Mouse (Mus musculus): ENCODE results near the gene Olfr1151. TPM values are rescaled to one million over a fixed set of nuclear protein-coding genes. Genes with fewer than 3 reads are reported as not detected.

The Olfr1151 gene
- not detected in 2 replicates for polyA plus RNA-seq (2015; fragmentation: Nextera tagmentation; extraction: Ambion mirVana)

DNA sequence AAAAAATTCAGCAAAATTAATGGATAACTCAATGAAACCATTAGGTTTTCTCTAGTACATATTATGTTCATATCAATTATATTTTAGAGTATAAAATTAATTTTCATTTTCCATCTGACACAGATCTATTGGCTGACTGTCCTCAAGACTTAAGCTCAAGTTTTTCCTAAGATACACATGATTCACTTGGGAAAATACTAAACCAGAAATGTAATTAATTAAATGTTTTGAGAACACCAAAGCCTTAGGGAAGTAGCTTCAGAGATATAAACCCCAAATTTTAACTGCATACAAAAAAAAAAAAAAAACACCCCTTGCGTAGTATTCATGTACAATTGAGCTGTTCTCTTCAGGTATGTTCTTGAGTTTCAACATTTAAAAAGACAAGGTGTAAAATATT lies at the start of gene Olfr1151:
Olfr1151 (plus strand) TSS at position 301 of the 400 bp plus-strand sequence.
- H3K4me3 ChIP-seq (ENCODE audit: low read length) = no peak within 1 kb of the TSS
- no peak within 1 kb of the TSS for H3K9ac ChIP-seq (ENCODE audit: low read depth, low read length)
- no peaks in the 10 kb centered on the region for H3K27me3 ChIP-seq (replicated peaks; ENCODE audit: control insufficient read depth, insufficient read depth, low read length)
- H3K27ac ChIP-seq (ENCODE audit: low read depth, low read length) = no peak within 1 kb of the TSS
- no peak for ATAC-seq
- H3K9me3 ChIP-seq (ENCODE audit: control insufficient read depth, low read length) = no peaks in the 10 kb centered on the region
- no peaks in the 10 kb centered on the region for H3K36me3 ChIP-seq (ENCODE audit: control insufficient read depth, insufficient read depth, low read length)
- no peak within 1 kb of the TSS for H3K4me2 ChIP-seq (ENCODE audit: low read length)
- 76% methylated on average over 1 of the region's 1 CpGs for WGBS
- no peaks in the 10 kb centered on the region for H3K4me1 ChIP-seq (ENCODE audit: control insufficient read depth, insufficient read depth, low read depth, low read length)

DNA sequence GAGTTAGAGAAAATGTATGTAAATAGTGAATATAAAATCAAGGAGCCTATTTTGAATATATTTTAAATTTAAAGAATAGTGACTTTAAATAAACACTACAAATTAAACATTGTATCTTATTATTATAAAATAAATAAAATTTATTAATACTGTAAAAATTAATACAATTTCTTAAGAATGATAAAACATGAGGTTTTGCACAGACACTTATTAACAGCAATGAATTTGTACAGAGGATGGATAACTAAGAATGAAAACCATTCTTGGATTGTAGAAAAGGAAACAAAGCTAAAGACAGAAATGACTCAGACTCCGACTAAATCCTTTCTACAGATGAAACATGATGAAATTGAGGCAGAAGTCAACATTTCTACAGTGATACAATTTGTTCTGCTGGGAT lies 46.1 kb upstream of the Olfr1151 start, which contains the start of gene Olfr1145:
Olfr1145 (plus strand) TSS at position 301 of the 400 bp plus-strand sequence.
- no peak for ATAC-seq
- WGBS = 80% methylated on average over 1 of the region's 1 CpGs

GRCm38 (mm10) chr2:87830233-87830632 lies 25.4 kb upstream of the Olfr1151 start, which contains the start of gene Olfr1148:
Olfr1148 (plus strand) TSS chr2:87830533.
- WGBS = 95% methylated on average over 1 of the region's 1 CpGs
- no peak within 1 kb of the TSS for H3K27ac ChIP-seq (ENCODE audit: low read depth, low read length)
- no peaks in the 10 kb centered on the region for H3K36me3 ChIP-seq (ENCODE audit: control insufficient read depth, insufficient read depth, low read length)
- H3K27me3 ChIP-seq (replicated peaks; ENCODE audit: control insufficient read depth, insufficient read depth, low read length) = no peaks in the 10 kb centered on the region
- H3K9ac ChIP-seq (ENCODE audit: low read depth, low read length) = no peak within 1 kb of the TSS
- no peaks in the 10 kb centered on the region for H3K9me3 ChIP-seq (ENCODE audit: control insufficient read depth, low read length)
- ATAC-seq = no peak
- H3K4me1 ChIP-seq (ENCODE audit: control insufficient read depth, insufficient read depth, low read depth, low read length) = no peaks in the 10 kb centered on the region
- no peak within 1 kb of the TSS for H3K4me3 ChIP-seq (ENCODE audit: low read length)
- no peak within 1 kb of the TSS for H3K4me2 ChIP-seq (ENCODE audit: low read length)

More for the DNA sequence above, 46.1 kb upstream of the Olfr1151 start, which contains the start of gene Olfr1145:
- Histone ChIP-seq H3K36me3 (ENCODE audit: control insufficient read depth, insufficient read depth, low read length) (no peaks in the 10 kb centered on the region), H3K9me3 (ENCODE audit: control insufficient read depth, low read length) (no peaks in the 10 kb centered on the region), H3K4me1 (ENCODE audit: control insufficient read depth, insufficient read depth, low read depth, low read length) (no peaks in the 10 kb centered on the region), H3K4me3 (ENCODE audit: low read length) (no peak within 1 kb of the TSS), H3K27me3 (replicated peaks; ENCODE audit: control insufficient read depth, insufficient read depth, low read length) (no peaks in the 10 kb centered on the region), H3K4me2 (ENCODE audit: low read length) (no peak within 1 kb of the TSS), H3K27ac (ENCODE audit: low read depth, low read length) (no peak within 1 kb of the TSS), H3K9ac (ENCODE audit: low read depth, low read length) (no peak within 1 kb of the TSS)

- Histone ChIP-seq H3K4me3 (ENCODE audit: low read length) (no peak within 1 kb of the TSS), H3K4me1 (ENCODE audit: control insufficient read depth, insufficient read depth, low read depth, low read length) (no peaks in the 10 kb centered on the region), H3K36me3 (ENCODE audit: control insufficient read depth, insufficient read depth, low read length) (no peaks in the 10 kb centered on the region), H3K9ac (ENCODE audit: low read depth, low read length) (no peak within 1 kb of the TSS), H3K27me3 (replicated peaks; ENCODE audit: control insufficient read depth, insufficient read depth, low read length) (no peaks in the 10 kb centered on the region), H3K27ac (ENCODE audit: low read depth, low read length) (no peak within 1 kb of the TSS), H3K9me3 (ENCODE audit: control insufficient read depth, low read length) (no peaks in the 10 kb centered on the region), H3K4me2 (ENCODE audit: low read length) (no peak within 1 kb of the TSS)
- ATAC-seq = no peak
- WGBS = 81% methylated on average over 1 of the region's 1 CpGs
These were observed 12.0 kb upstream of the Olfr1151 start, which contains the start of gene Olfr1150-ps1 for GRCm38 (mm10) chr2:87843693-87844092. Olfr1150-ps1 (plus strand) TSS chr2:87843993.

- no peak for ATAC-seq
- Histone ChIP-seq H3K27ac (ENCODE audit: low read depth, low read length) (no peak within 1 kb of the TSS), H3K27me3 (replicated peaks; ENCODE audit: control insufficient read depth, insufficient read depth, low read length) (no peaks in the 10 kb centered on the region), H3K36me3 (ENCODE audit: control insufficient read depth, insufficient read depth, low read length) (no peaks in the 10 kb centered on the region), H3K4me3 (ENCODE audit: low read length) (no peak within 1 kb of the TSS), H3K9ac (ENCODE audit: low read depth, low read length) (no peak within 1 kb of the TSS), H3K4me1 (ENCODE audit: control insufficient read depth, insufficient read depth, low read depth, low read length) (no peaks in the 10 kb centered on the region), H3K9me3 (ENCODE audit: control insufficient read depth, low read length) (no peaks in the 10 kb centered on the region), H3K4me2 (ENCODE audit: low read length) (no peak within 1 kb of the TSS)
These were observed 10.5 kb downstream of the Olfr1151 start, which contains the start of gene Olfr1152 for GRCm38 (mm10) chr2:87866192-87866591. Olfr1152 (plus strand) TSS chr2:87866492.

DNA sequence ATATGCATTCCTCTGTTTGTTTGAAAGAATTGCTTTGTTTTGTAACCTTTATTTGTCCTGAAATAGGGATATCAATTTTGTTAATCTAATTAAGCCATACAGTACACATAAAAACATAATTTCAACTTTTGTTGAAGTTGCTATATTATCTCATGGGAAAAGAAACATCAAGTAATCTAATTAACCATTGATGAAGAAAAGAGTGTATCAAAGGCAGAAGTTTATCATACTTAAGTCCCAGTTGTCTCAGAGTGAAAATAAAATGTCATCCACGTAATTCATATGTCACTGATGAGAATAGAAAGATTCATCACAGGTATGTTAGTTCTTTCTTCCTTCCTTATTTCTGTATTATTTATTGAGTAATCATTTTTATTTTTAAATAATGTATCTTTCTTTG lies 39.0 kb downstream of the Olfr1151 start, which contains the start of gene Olfr1153:
Olfr1153 (plus strand) TSS at position 301 of the 400 bp plus-strand sequence.
- H3K9me3 ChIP-seq (ENCODE audit: control insufficient read depth, low read length) = no peaks in the 10 kb centered on the region
- H3K4me3 ChIP-seq (ENCODE audit: low read length) = no peak within 1 kb of the TSS
- ATAC-seq = no peak
- no peaks in the 10 kb centered on the region for H3K27me3 ChIP-seq (replicated peaks; ENCODE audit: control insufficient read depth, insufficient read depth, low read length)
- no peak within 1 kb of the TSS for H3K9ac ChIP-seq (ENCODE audit: low read depth, low read length)
- no peak within 1 kb of the TSS for H3K27ac ChIP-seq (ENCODE audit: low read depth, low read length)
- no peaks in the 10 kb centered on the region for H3K4me1 ChIP-seq (ENCODE audit: control insufficient read depth, insufficient read depth, low read depth, low read length)
- WGBS = 85% methylated on average over 1 of the region's 1 CpGs
- H3K36me3 ChIP-seq (ENCODE audit: control insufficient read depth, insufficient read depth, low read length) = no peaks in the 10 kb centered on the region
- no peak within 1 kb of the TSS for H3K4me2 ChIP-seq (ENCODE audit: low read length)

- Histone ChIP-seq H3K36me3 (ENCODE audit: control insufficient read depth, insufficient read depth, low read length) (no peaks in the 10 kb centered on the region), H3K4me3 (ENCODE audit: low read length) (no peak within 1 kb of the TSS), H3K9me3 (ENCODE audit: control insufficient read depth, low read length) (no peaks in the 10 kb centered on the region), H3K27ac (ENCODE audit: low read depth, low read length) (no peak within 1 kb of the TSS), H3K27me3 (replicated peaks; ENCODE audit: control insufficient read depth, insufficient read depth, low read length) (no peaks in the 10 kb centered on the region), H3K9ac (ENCODE audit: low read depth, low read length) (no peak within 1 kb of the TSS), H3K4me2 (ENCODE audit: low read length) (no peak within 1 kb of the TSS), H3K4me1 (ENCODE audit: control insufficient read depth, insufficient read depth, low read depth, low read length) (no peaks in the 10 kb centered on the region)
- no peak for ATAC-seq
- 93% methylated on average over 1 of the region's 1 CpGs for WGBS
These were observed 49.4 kb downstream of the Olfr1151 start, which contains the start of gene Olfr1154 for GRCm38 (mm10) chr2:87905066-87905465. Olfr1154 (minus strand) TSS chr2:87905166.

Other genes starting within 250 kb of the Olfr1151 start
- not detected in 2 replicates for gene Olfr1130, start 249.7 kb upstream of the Olfr1151 start, polyA plus RNA-seq (2015; fragmentation: Nextera tagmentation; extraction: Ambion mirVana)
- gene Olfr1131, start 228.8 kb upstream of the Olfr1151 start, polyA plus RNA-seq (2015; fragmentation: Nextera tagmentation; extraction: Ambion mirVana) = not detected in 2 replicates
- not detected in 2 replicates for gene Olfr1132, start 218.3 kb upstream of the Olfr1151 start, polyA plus RNA-seq (2015; fragmentation: Nextera tagmentation; extraction: Ambion mirVana)
- not detected in 2 replicates for gene Olfr1133, start 208.5 kb upstream of the Olfr1151 start, polyA plus RNA-seq (2015; fragmentation: Nextera tagmentation; extraction: Ambion mirVana)
- not detected in 2 replicates for gene Olfr1134, start 197.4 kb upstream of the Olfr1151 start, polyA plus RNA-seq (2015; fragmentation: Nextera tagmentation; extraction: Ambion mirVana)
- not detected in 2 replicates for gene Olfr1135, start 182.2 kb upstream of the Olfr1151 start, polyA plus RNA-seq (2015; fragmentation: Nextera tagmentation; extraction: Ambion mirVana)
- gene Olfr1136, start 161.9 kb upstream of the Olfr1151 start, polyA plus RNA-seq (2015; fragmentation: Nextera tagmentation; extraction: Ambion mirVana) = not detected in 2 replicates
- not detected in 2 replicates for gene Olfr1137, start 142.7 kb upstream of the Olfr1151 start, polyA plus RNA-seq (2015; fragmentation: Nextera tagmentation; extraction: Ambion mirVana)
- not detected in 2 replicates for gene Olfr1138, start 115.9 kb upstream of the Olfr1151 start, polyA plus RNA-seq (2015; fragmentation: Nextera tagmentation; extraction: Ambion mirVana)
- not detected in 2 replicates for gene Olfr1140, start 112.1 kb upstream of the Olfr1151 start, polyA plus RNA-seq (2015; fragmentation: Nextera tagmentation; extraction: Ambion mirVana)
- gene Olfr1141, start 101.9 kb upstream of the Olfr1151 start, polyA plus RNA-seq (2015; fragmentation: Nextera tagmentation; extraction: Ambion mirVana) = not detected in 2 replicates
- gene Olfr152, start 76.4 kb upstream of the Olfr1151 start, polyA plus RNA-seq (2015; fragmentation: Nextera tagmentation; extraction: Ambion mirVana) = not detected in 2 replicates
- not detected in 2 replicates for gene Olfr1143, start 55.3 kb upstream of the Olfr1151 start, polyA plus RNA-seq (2015; fragmentation: Nextera tagmentation; extraction: Ambion mirVana)
- not detected in 2 replicates for gene Olfr1145, start 46.0 kb upstream of the Olfr1151 start, polyA plus RNA-seq (2015; fragmentation: Nextera tagmentation; extraction: Ambion mirVana)
- not detected in 2 replicates for gene Olfr1148, start 25.3 kb upstream of the Olfr1151 start, polyA plus RNA-seq (2015; fragmentation: Nextera tagmentation; extraction: Ambion mirVana)
- gene Olfr1150-ps1, start 11.9 kb upstream of the Olfr1151 start, polyA plus RNA-seq (2015; fragmentation: Nextera tagmentation; extraction: Ambion mirVana) = not detected in 2 replicates
- 0.02 TPM in 1 of 2 replicates, not detected in the other for gene Olfr1152, start 10.6 kb downstream of the Olfr1151 start, polyA plus RNA-seq (2015; fragmentation: Nextera tagmentation; extraction: Ambion mirVana)
- not detected in 2 replicates for gene Olfr1153, start 39.1 kb downstream of the Olfr1151 start, polyA plus RNA-seq (2015; fragmentation: Nextera tagmentation; extraction: Ambion mirVana)
- not detected in 2 replicates for gene Olfr1154, start 49.3 kb downstream of the Olfr1151 start, polyA plus RNA-seq (2015; fragmentation: Nextera tagmentation; extraction: Ambion mirVana)
- not detected in 2 replicates for gene Olfr1155, start 89.3 kb downstream of the Olfr1151 start, polyA plus RNA-seq (2015; fragmentation: Nextera tagmentation; extraction: Ambion mirVana)
- not detected in 2 replicates for gene Olfr1156, start 97.2 kb downstream of the Olfr1151 start, polyA plus RNA-seq (2015; fragmentation: Nextera tagmentation; extraction: Ambion mirVana)
- gene Olfr1157, start 112.4 kb downstream of the Olfr1151 start, polyA plus RNA-seq (2015; fragmentation: Nextera tagmentation; extraction: Ambion mirVana) = not detected in 2 replicates
- not detected in 2 replicates for gene Olfr74, start 118.8 kb downstream of the Olfr1151 start, polyA plus RNA-seq (2015; fragmentation: Nextera tagmentation; extraction: Ambion mirVana)
- not detected in 2 replicates for gene Olfr1158, start 134.3 kb downstream of the Olfr1151 start, polyA plus RNA-seq (2015; fragmentation: Nextera tagmentation; extraction: Ambion mirVana)
- not detected in 2 replicates for gene Olfr1160, start 152.4 kb downstream of the Olfr1151 start, polyA plus RNA-seq (2015; fragmentation: Nextera tagmentation; extraction: Ambion mirVana)
- not detected in 2 replicates for gene Olfr1161, start 166.9 kb downstream of the Olfr1151 start, polyA plus RNA-seq (2015; fragmentation: Nextera tagmentation; extraction: Ambion mirVana)
- not detected in 2 replicates for gene Olfr73, start 181.8 kb downstream of the Olfr1151 start, polyA plus RNA-seq (2015; fragmentation: Nextera tagmentation; extraction: Ambion mirVana)
- not detected in 2 replicates for gene Olfr1162, start 195.3 kb downstream of the Olfr1151 start, polyA plus RNA-seq (2015; fragmentation: Nextera tagmentation; extraction: Ambion mirVana)
- gene Olfr1163, start 216.0 kb downstream of the Olfr1151 start, polyA plus RNA-seq (2015; fragmentation: Nextera tagmentation; extraction: Ambion mirVana) = not detected in 2 replicates
- gene Olfr1164, start 238.1 kb downstream of the Olfr1151 start, polyA plus RNA-seq (2015; fragmentation: Nextera tagmentation; extraction: Ambion mirVana) = not detected in 2 replicates

All from hindbrain, embryonic 16.5 days (tissue).